Mouse (Mus musculus) C2C12 (cell line): Measurements from ENCODE around the gene Lmod3. TPM values are rescaled to one million over a fixed set of nuclear protein-coding genes. Genes with fewer than 3 reads are reported as not detected.

Experiments
- H3K27me3 ChIP-seq: one replicate; pipeline ENCODE4 v1.6.1; 2011; ENCODE audit not compliant: control insufficient read depth, insufficient read depth, insufficient read length
- H3K36me3 ChIP-seq: one replicate; pipeline ENCODE4 v1.6.1; 2011; ENCODE audit not compliant: control insufficient read depth, insufficient read depth
- H3K4me3 ChIP-seq: one replicate; pipeline ENCODE4 v1.5.1; 2011; ENCODE audit warnings: mild to moderate bottlenecking, control low read depth; ENCODE audit not compliant: poor library complexity, insufficient read depth, severe bottlenecking
- H3K79me2 ChIP-seq: one replicate; pipeline ENCODE4 v1.6.1; 2011; ENCODE audit not compliant: control insufficient read depth, insufficient read depth
- H3K79me3 ChIP-seq: one replicate; pipeline ENCODE4 v1.6.1; 2011; ENCODE audit warnings: low read depth, control low read depth
- H3ac ChIP-seq: one replicate; pipeline ENCODE3; 2011; ENCODE audit warnings: low read depth; ENCODE audit not compliant: control insufficient read depth, insufficient read length
- CEBPB ChIP-seq: IDR thresholded peaks from one replicate; pipeline ENCODE4 v1.6.1; 2011; ENCODE audit warnings: low read depth, mild to moderate bottlenecking, control low read depth, moderate library complexity
- CTCF ChIP-seq: IDR thresholded peaks from one replicate; pipeline ENCODE4 v1.5.1; 2011; ENCODE audit not compliant: control insufficient read depth, insufficient read depth, insufficient read length
- FOSL1 ChIP-seq: IDR thresholded peaks from one replicate; pipeline ENCODE4 v1.8.0; 2011; ENCODE audit warnings: mild to moderate bottlenecking, low read length; ENCODE audit not compliant: poor library complexity, insufficient read depth, severe bottlenecking
- MAX ChIP-seq: IDR thresholded peaks from one replicate; pipeline ENCODE4 v1.6.1; 2011; ENCODE audit warnings: mild to moderate bottlenecking, control low read depth
- MYOD1 ChIP-seq: IDR thresholded peaks from one replicate; pipeline ENCODE4 v1.6.1; 2011; ENCODE audit warnings: low read depth; ENCODE audit not compliant: control insufficient read depth, insufficient read length
- MYOG ChIP-seq: IDR thresholded peaks from one replicate; pipeline ENCODE4 v1.6.1; 2011; ENCODE audit not compliant: control insufficient read depth, insufficient read length; ENCODE audit errors: extremely low read depth
- USF1 ChIP-seq: IDR thresholded peaks from one replicate; pipeline ENCODE4 v1.6.1; 2011; ENCODE audit warnings: low read depth, mild to moderate bottlenecking, control low read depth, moderate library complexity
- polyA plus RNA-seq: library from polyadenylated mRNA; unstranded; fragments of >200 nt; fragmentation: generic; extraction: Trizol; gene quantifications from one replicate; pipeline ENCODE4 v1.2.1, GENCODE M21; 2012; ENCODE audit warnings: missing spikeins

Gene Lmod3
- polyA plus RNA-seq, 1 experiment, result 0.36 TPM

- Histone ChIP-seq H3ac (no peak overlapping the region), H3K79me3 (peaks cover 5% of the 10 kb centered on the region), H3K4me3 (no peak overlapping the region), H3K79me2 (peaks cover under 1% of the 10 kb centered on the region), H3K36me3 (peaks cover 49% of the 10 kb centered on the region), H3K27me3 (no peaks in the 10 kb centered on the region)
- TF ChIP-seq MYOD1, result no peak
- TF ChIP-seq CTCF, result no peak
- no peak for TF ChIP-seq MYOG
- no peak for TF ChIP-seq MAX
- no peak for TF ChIP-seq USF1
- no peak for TF ChIP-seq CEBPB
- no peak for TF ChIP-seq FOSL1
These were observed 17.5 kb downstream of the Lmod3 start for GRCm38 (mm10) chr6:97234911-97235668.

- Histone ChIP-seq H3K79me3 (peaks cover 60% of the 10 kb centered on the region), H3K36me3 (peaks cover 72% of the 10 kb centered on the region), H3K79me2 (peaks cover 77% of the 10 kb centered on the region), H3K4me3 (no peak overlapping the region), H3K27me3 (no peaks in the 10 kb centered on the region), H3ac (no peak overlapping the region)
- TF ChIP-seq CTCF (no peak), MYOD1 (no peak), MYOG (no peak), MAX (no peak), FOSL1 (no peak), CEBPB (no peak), USF1 (no peak)
These were observed 25.3 kb downstream of the Lmod3 start for GRCm38 (mm10) chr6:97227067-97227847.

GRCm38 (mm10) chr6:97226083-97226491, 26.5 kb downstream of the Lmod3 start:
- no peak overlapping the region for H3ac ChIP-seq
- H3K79me3 ChIP-seq, result peaks cover 65% of the 10 kb centered on the region
- TF ChIP-seq MYOG (no peak), USF1 (no peak), CEBPB (no peak), CTCF (no peak), FOSL1 (no peak), MAX (no peak), MYOD1 (no peak)
- H3K36me3 ChIP-seq, result peaks cover 60% of the 10 kb centered on the region
- H3K4me3 ChIP-seq, result no peak overlapping the region
- H3K27me3 ChIP-seq, result no peaks in the 10 kb centered on the region
- peaks cover 88% of the 10 kb centered on the region for H3K79me2 ChIP-seq

GRCm38 (mm10) chr6:97224505-97224904, 28.1 kb downstream of the Lmod3 start:
- peaks cover 65% of the 10 kb centered on the region for H3K79me3 ChIP-seq
- peaks cover 98% of the 10 kb centered on the region for H3K79me2 ChIP-seq
- no peaks in the 10 kb centered on the region for H3K27me3 ChIP-seq
- H3ac ChIP-seq, result no peak overlapping the region
- peaks cover 52% of the 10 kb centered on the region for H3K36me3 ChIP-seq
- H3K4me3 ChIP-seq, result no peak overlapping the region
- TF ChIP-seq MYOD1, result no peak
- TF ChIP-seq MYOG, result no peak
- TF ChIP-seq USF1, result no peak
- no peak for TF ChIP-seq MAX
- TF ChIP-seq FOSL1, result no peak
- no peak for TF ChIP-seq CEBPB
- TF ChIP-seq CTCF, result no peak

- no peaks in the 10 kb centered on the region for H3K27me3 ChIP-seq
- TF ChIP-seq CEBPB (no peak), MAX (peak; percentile 19), MYOG (no peak), CTCF (no peak), USF1 (no peak)
These were observed 29.0 kb downstream of the Lmod3 start for GRCm38 (mm10) chr6:97223566-97223965.

GRCm38 (mm10) chr6:97222931-97223467, 29.6 kb downstream of the Lmod3 start:
- peaks cover 52% of the 10 kb centered on the region for H3K36me3 ChIP-seq
- no peak for TF ChIP-seq CEBPB
- TF ChIP-seq MYOD1, result peak; percentile 93
- no peak for TF ChIP-seq CTCF
- TF ChIP-seq FOSL1, result no peak
- TF ChIP-seq MAX, result peak; percentile 29
- no peak for TF ChIP-seq MYOG
- no peak for TF ChIP-seq USF1
- H3K79me3 ChIP-seq, result peaks cover 69% of the 10 kb centered on the region
- H3K79me2 ChIP-seq, result peaks cover 98% of the 10 kb centered on the region
- H3K27me3 ChIP-seq, result no peaks in the 10 kb centered on the region
- H3ac ChIP-seq, result no peak overlapping the region
- no peak overlapping the region for H3K4me3 ChIP-seq

More at GRCm38 (mm10) chr6:97223566-97223965, 29.0 kb downstream of the Lmod3 start:
- Histone ChIP-seq H3K79me2 (peaks cover 98% of the 10 kb centered on the region), H3ac (peak overlapping the region; percentile 70), H3K79me3 (peaks cover 69% of the 10 kb centered on the region), H3K36me3 (peaks cover 54% of the 10 kb centered on the region), H3K4me3 (no peak overlapping the region)
